Mouse (Mus musculus) intestine, embryonic 14.5 days (tissue): ENCODE results near the gene Psph. TPM values are rescaled to one million over a fixed set of nuclear protein-coding genes. Genes with fewer than 3 reads are reported as not detected.
"Not testable (repeated sequence)": the region's sequence is repeated elsewhere in the genome, so short reads cannot be mapped to it uniquely, and the experiment has no call there.

ENCODE experiments used
- ATAC-seq: fragments of 200-750 bp; cut with Nextera tagmentation; replicated peaks from 2 replicates; pipeline ENCODE4 v1.8.0; 2017; ENCODE audit warnings: low read depth, moderate number of reproducible peaks, moderate TSS enrichment, moderate library complexity; ENCODE audit not compliant: low FRiP score, low TSS enrichment
- DNase-seq: peaks from one replicate; pipeline ENCODE4 v3.0.0-alpha.2; 2018; ENCODE audit warnings: low spot score
- H3K27ac ChIP-seq: fragments of 300-500 bp; sonication (generic); 2 replicates; pipeline ENCODE4 v1.5.1; 2014; ENCODE audit warnings: low read depth, mild to moderate bottlenecking, control low read depth
- H3K27me3 ChIP-seq: fragments of 300-500 bp; sonication (generic); replicated peaks from 2 replicates; pipeline ENCODE4 v1.6.1; 2014; ENCODE audit warnings: low read length, control low read depth; ENCODE audit not compliant: control insufficient read depth, insufficient read depth
- H3K36me3 ChIP-seq: fragments of 300-500 bp; sonication (generic); 2 replicates; pipeline ENCODE4 v1.6.1; 2014; ENCODE audit warnings: low read length, control low read depth; ENCODE audit not compliant: control insufficient read depth, insufficient read depth
- H3K4me1 ChIP-seq: fragments of 300-500 bp; sonication (generic); replicated peaks from 2 replicates; pipeline ENCODE4 v1.6.1; 2014; ENCODE audit warnings: low read length, control low read depth, mixed read lengths; ENCODE audit not compliant: control insufficient read depth, insufficient read depth
- H3K4me2 ChIP-seq: fragments of 300-500 bp; sonication (generic); 2 replicates; pipeline ENCODE4 v1.6.1; 2014; ENCODE audit warnings: low read length
- H3K4me3 ChIP-seq: fragments of 300-500 bp; sonication (generic); 2 replicates; pipeline ENCODE4 v1.5.1; 2014; ENCODE audit warnings: low read depth, low read length, control low read depth, mixed read lengths
- H3K9ac ChIP-seq: fragments of 300-500 bp; sonication (generic); 2 replicates; pipeline ENCODE4 v1.6.1; 2014; ENCODE audit warnings: mild to moderate bottlenecking, low read length
- H3K9me3 ChIP-seq: fragments of 300-500 bp; sonication (generic); 2 replicates; pipeline ENCODE4 v1.6.1; 2016; ENCODE audit warnings: low read length, control low read depth; ENCODE audit not compliant: control insufficient read depth
- WGBS: fragments of 180-500 bp; shearing (Covaris S2); extraction: QIAGEN DNeasy Blood & Tissue Kit; methylation state at CpG from one replicate; pipeline ENCODE4 v1.1.7; 2014; 5-methylcytosine and 5-hydroxymethylcytosine counted together
- polyA plus RNA-seq: library from polyadenylated mRNA; unstranded; fragments of >200 nt; fragmentation: Nextera tagmentation; extraction: Ambion mirVana; gene quantifications from 2 replicates; pipeline ENCODE4 v1.2.1, GENCODE M21; 2014

Psph gene
- 43.9 and 47.9 TPM in 2 replicates for polyA plus RNA-seq

- DNase-seq (peak; percentile 100), ATAC-seq (peak; percentile 99)
- Histone ChIP-seq H3K27me3 (no peaks in the 10 kb centered on the region), H3K4me1 (peaks cover 12% of the 10 kb centered on the region), H3K27ac (peak within 1 kb of the TSS; percentile 97), H3K9me3 (no peaks in the 10 kb centered on the region), H3K4me3 (peak within 1 kb of the TSS; percentile 80), H3K4me2 (peak within 1 kb of the TSS; percentile 85), H3K36me3 (peaks cover 36% of the 10 kb centered on the region), H3K9ac (peak within 1 kb of the TSS; percentile 94)
- under 1% methylated on average over 73 of the region's 73 CpGs for WGBS
Observed at GRCm38 (mm10) chr5:129786818-129787790, at the start of gene Psph. TSS of gene Psph (minus strand) at chr5:129787449.

GRCm38 (mm10) chr5:129790591-129790990 is 3.3 kb upstream of the Psph start:
- H3K4me3 ChIP-seq, H3K27ac ChIP-seq, H3K9me3 ChIP-seq, H3K9ac ChIP-seq, ATAC-seq, H3K4me2 ChIP-seq, DNase-seq, H3K27me3 ChIP-seq: not testable (repeated sequence)
- WGBS: 94% methylated on average over 7 of the region's 8 CpGs
- Histone ChIP-seq H3K4me1 (peaks cover 12% of the 10 kb centered on the region), H3K36me3 (peaks cover 60% of the 10 kb centered on the region)

- no peak for DNase-seq
- H3K4me3 ChIP-seq: peak overlapping the region; percentile 80
Observed at GRCm38 (mm10) chr5:129787818-129788593, 757 bp upstream of the Psph start.

DNA sequence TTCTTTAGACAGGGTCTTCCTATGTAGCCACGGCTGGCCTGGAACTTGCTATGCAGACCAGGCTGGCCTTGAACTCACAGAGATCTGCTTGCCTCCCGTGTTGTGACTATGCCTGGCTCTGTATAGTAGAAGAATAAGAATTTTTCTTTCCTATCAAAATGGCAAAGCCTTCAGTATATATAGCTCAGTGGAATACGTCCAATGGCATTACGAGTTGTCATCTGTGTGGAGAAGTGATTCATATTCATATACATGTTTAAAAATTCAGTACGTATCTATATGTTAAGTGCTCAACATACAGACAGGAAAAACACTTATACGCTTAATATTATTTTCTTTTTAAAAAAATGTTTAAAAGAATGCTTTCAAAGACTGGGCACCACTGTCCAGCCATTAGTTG is 1.1 kb downstream of the Psph start:
- Histone ChIP-seq H3K36me3 (peaks cover 26% of the 10 kb centered on the region), H3K27me3 (no peaks in the 10 kb centered on the region), H3K9ac (peak overlapping the region; percentile 94), H3K9me3 (no peaks in the 10 kb centered on the region), H3K27ac (peak overlapping the region; percentile 97), H3K4me3 (peak overlapping the region; percentile 80), H3K4me1 (peaks cover 12% of the 10 kb centered on the region), H3K4me2 (peak overlapping the region; percentile 85)
- no peak for ATAC-seq
- DNase-seq: peak; percentile 55
- WGBS: 72% methylated on average over 6 of the region's 6 CpGs

More at GRCm38 (mm10) chr5:129787818-129788593, 757 bp upstream of the Psph start:
- Histone ChIP-seq H3K27me3 (no peaks in the 10 kb centered on the region), H3K9me3 (no peaks in the 10 kb centered on the region), H3K4me1 (peaks cover 12% of the 10 kb centered on the region), H3K9ac (peak overlapping the region; percentile 94), H3K27ac (peak overlapping the region; percentile 97), H3K4me2 (peak overlapping the region; percentile 75), H3K36me3 (peaks cover 45% of the 10 kb centered on the region)
- 10% methylated on average over 11 of the region's 11 CpGs for WGBS
- ATAC-seq: no peak

DNA sequence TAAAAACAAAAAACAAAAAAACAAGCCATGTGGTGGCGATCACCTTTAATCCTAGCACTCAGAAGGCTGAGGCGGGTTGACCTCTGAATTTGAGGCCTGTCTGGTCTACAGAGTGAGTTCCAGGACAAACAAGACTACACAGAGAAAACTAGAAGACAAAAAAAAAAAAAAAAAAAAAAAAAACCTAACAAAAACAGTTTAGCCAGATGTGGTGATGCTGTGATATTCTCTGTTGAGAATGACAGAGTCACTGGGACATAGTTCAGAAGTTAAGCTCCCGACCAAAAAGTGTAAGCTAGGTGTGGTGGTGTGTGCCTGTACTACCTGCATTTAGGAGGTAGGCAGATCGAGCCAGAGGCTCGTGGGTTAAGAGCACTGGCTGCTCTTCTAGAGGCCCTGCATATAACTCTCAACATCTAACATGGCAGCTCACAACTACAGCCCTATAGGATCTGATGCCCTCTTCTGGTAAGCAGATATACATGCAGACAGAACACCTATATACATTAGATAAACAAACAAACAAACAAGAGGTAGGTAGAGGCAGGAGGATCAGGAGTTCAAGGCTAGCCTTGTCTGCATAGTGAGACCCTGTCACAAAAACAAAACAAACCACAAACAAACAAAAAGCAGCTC is 1.9 kb downstream of the Psph start:
- no peak for ATAC-seq
- no peak overlapping the region for H3K4me2 ChIP-seq
- 93% methylated on average over 5 of the region's 5 CpGs for WGBS

DNA sequence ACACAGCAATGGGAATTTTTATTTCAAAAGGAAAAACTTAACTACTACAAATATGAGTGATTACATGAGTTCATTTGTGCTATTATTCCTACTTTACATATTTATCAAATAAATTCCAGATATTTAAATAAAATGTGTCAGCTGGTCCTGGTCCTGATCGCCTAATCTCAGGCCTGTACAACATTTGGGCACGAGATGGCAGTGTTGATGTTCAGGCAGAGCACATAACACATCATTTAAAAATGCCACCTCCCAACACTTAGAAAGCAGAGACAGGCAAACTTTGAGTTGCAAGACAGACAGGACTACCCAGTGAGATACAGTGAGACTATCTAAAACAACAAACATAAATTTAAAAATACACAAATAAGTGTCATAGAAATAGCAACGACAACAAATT is 5.0 kb downstream of the Psph start:
- DNase-seq: no peak
- no peaks in the 10 kb centered on the region for H3K9me3 ChIP-seq
- 48% methylated on average over 3 of the region's 3 CpGs for WGBS
- H3K4me3 ChIP-seq: no peak overlapping the region
- no peak overlapping the region for H3K27ac ChIP-seq
- H3K4me2 ChIP-seq: no peak overlapping the region
- H3K9ac ChIP-seq: no peak overlapping the region
- no peaks in the 10 kb centered on the region for H3K36me3 ChIP-seq
- H3K27me3 ChIP-seq: no peaks in the 10 kb centered on the region
- ATAC-seq: no peak
- H3K4me1 ChIP-seq: peaks cover 8% of the 10 kb centered on the region; the same call in 1 of the 2 replicates

More for the DNA sequence above, 1.9 kb downstream of the Psph start:
- H3K4me3 ChIP-seq: no peak overlapping the region
- no peaks in the 10 kb centered on the region for H3K27me3 ChIP-seq
- H3K36me3 ChIP-seq: peaks cover 20% of the 10 kb centered on the region
- no peaks in the 10 kb centered on the region for H3K9me3 ChIP-seq
- peaks cover 12% of the 10 kb centered on the region for H3K4me1 ChIP-seq
- no peak for DNase-seq
- H3K9ac ChIP-seq: no peak overlapping the region
- H3K27ac ChIP-seq: no peak overlapping the region

DNA sequence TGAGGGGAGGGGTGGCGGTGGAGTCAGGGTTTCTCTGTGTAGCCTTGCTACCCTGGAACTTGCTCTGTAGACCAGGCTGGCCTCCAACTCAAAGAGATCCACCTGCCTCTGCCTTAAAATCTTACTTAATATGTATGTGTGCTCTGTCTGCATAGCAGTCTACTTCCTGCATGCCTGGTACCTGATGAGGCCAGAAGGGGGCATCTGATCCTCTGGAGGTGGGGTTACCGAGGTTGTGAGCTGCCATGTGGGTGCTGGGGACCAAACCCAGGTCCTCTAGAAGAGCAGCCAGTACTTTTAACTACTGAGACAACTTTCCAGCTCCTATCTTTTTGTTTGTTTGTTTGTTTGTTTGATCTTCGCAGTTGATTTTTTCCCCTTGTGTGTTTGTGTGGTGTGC is 7.1 kb downstream of the Psph start:
- Histone ChIP-seq H3K36me3 (no peaks in the 10 kb centered on the region), H3K9me3 (no peaks in the 10 kb centered on the region), H3K9ac (no peak overlapping the region), H3K27ac (no peak overlapping the region), H3K27me3 (no peaks in the 10 kb centered on the region), H3K4me3 (no peak overlapping the region), H3K4me1 (peaks cover 6% of the 10 kb centered on the region; the same call in 1 of the 2 replicates), H3K4me2 (no peak overlapping the region)
- ATAC-seq (no peak), DNase-seq (no peak)
- WGBS: 84% methylated on average over 3 of the region's 3 CpGs
